Mouse (Mus musculus) midbrain, embryonic 12.5 days (tissue): ENCODE measurements at regions not wholly inside any gene's neighbourhood (a gene's known extent, or its start where the extent isn't known, plus 50 kb on each side); places are given as distances from the start of the nearest gene placed in this dataset.

ENCODE experiments used
- ATAC-seq: fragments of 200-750 bp; cut with Nextera tagmentation; 2 replicates; pipeline ENCODE4 v1.8.0; 2017; ENCODE audit warnings: low read depth, moderate TSS enrichment, moderate library complexity; ENCODE audit not compliant: low FRiP score
- H3K27ac ChIP-seq: fragments of 300-500 bp; sonication (generic); replicated peaks from 2 replicates; pipeline ENCODE4 v1.5.1; 2016; ENCODE audit warnings: mild to moderate bottlenecking
- H3K27me3 ChIP-seq: fragments of 300-500 bp; sonication (generic); 2 replicates; pipeline ENCODE4 v1.6.1; 2016; ENCODE audit warnings: mild to moderate bottlenecking
- H3K36me3 ChIP-seq: fragments of 300-500 bp; sonication (generic); 2 replicates; pipeline ENCODE4 v1.6.1; 2016
- H3K4me1 ChIP-seq: fragments of 300-500 bp; sonication (generic); 2 replicates; pipeline ENCODE4 v1.6.1; 2016
- H3K4me2 ChIP-seq: fragments of 300-500 bp; sonication (generic); replicated peaks from 2 replicates; pipeline ENCODE4 v1.6.1; 2016; ENCODE audit warnings: mild to moderate bottlenecking, moderate library complexity
- H3K4me3 ChIP-seq: fragments of 300-500 bp; sonication (generic); 2 replicates; pipeline ENCODE4 v1.5.1; 2016; ENCODE audit warnings: mild to moderate bottlenecking
- H3K9ac ChIP-seq: fragments of 300-500 bp; sonication (generic); replicated peaks from 2 replicates; pipeline ENCODE4 v1.6.1; 2016; ENCODE audit warnings: mild to moderate bottlenecking, moderate library complexity
- H3K9me3 ChIP-seq: fragments of 300-500 bp; sonication (generic); 2 replicates; pipeline ENCODE4 v1.6.1; 2016; ENCODE audit warnings: mild to moderate bottlenecking
- whole genome bisulfite sequencing: fragments of 180-500 bp; shearing (Covaris S2); methylation state at CpG from one replicate; pipeline ENCODE4 v1.1.7; 2016; 5-methylcytosine and 5-hydroxymethylcytosine counted together

DNA sequence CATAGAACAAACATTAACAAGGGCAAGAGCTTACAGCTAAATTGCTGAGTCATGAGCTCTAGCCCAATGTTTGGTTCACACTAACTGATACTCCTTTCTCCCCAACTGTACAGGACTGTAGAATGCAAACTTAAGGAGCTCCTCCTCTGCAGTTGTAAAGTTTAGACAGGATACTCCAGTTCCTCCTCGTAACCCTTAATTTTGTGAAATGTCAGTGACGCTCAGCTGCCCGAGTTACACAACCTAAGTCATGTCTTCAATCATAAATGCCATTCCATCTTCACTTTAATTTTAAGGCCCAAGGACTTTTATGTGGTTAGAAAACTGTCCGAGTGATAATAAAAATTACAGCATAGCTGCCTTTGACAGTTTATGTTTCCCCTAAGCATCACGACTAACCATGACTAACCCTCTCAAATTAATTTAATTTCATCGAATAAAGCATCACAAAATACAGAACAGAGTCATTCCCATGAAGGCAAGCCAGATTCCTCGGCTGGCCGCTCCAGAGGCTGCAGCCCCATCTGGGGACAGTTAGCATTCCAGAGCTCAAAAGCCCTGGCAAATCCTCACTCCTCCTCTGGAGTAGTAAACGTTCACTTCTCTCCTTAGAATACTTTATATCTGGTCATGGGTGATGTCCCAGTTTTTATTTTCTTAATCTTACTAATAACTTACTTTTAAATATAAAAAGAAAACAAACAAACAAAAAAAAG lies 200.9 kb upstream of the Tll1 start:
- no peak overlapping the region for H3K27ac ChIP-seq
- H3K4me1 ChIP-seq: no peaks in the 10 kb centered on the region

DNA sequence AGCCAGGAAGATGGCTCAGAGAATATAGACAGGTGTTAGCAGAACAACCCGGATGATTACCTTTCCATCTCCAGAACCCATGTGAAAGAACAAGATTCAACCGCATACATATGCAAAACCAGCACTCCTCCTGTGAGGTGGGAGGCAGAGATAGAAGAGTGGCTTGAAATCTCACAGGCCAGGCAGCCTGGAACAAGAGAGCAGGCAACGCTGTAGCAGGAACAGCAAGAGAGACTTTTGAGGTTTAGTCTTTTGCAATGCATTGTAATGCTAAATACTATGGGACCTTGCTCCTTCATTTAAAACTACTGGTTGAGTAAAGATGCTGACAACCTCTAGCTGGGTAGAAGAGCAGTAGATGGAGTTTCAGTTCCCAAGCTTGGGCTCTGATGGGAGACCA lies 193.5 kb upstream of the Tll1 start:
- H3K27ac ChIP-seq: no peak overlapping the region
- H3K4me3 ChIP-seq: no peak overlapping the region
- no peaks in the 10 kb centered on the region for H3K36me3 ChIP-seq
- H3K9me3 ChIP-seq: no peaks in the 10 kb centered on the region
- no peak overlapping the region for H3K4me2 ChIP-seq
- H3K4me1 ChIP-seq: no peaks in the 10 kb centered on the region
- WGBS: 50% methylated on average over 3 of the region's 3 CpGs
- no peak for ATAC-seq
- H3K9ac ChIP-seq: no peak overlapping the region
- H3K27me3 ChIP-seq: no peaks in the 10 kb centered on the region

More for the DNA sequence above, 200.9 kb upstream of the Tll1 start:
- Histone ChIP-seq H3K9ac (no peak overlapping the region), H3K4me2 (no peak overlapping the region), H3K9me3 (no peaks in the 10 kb centered on the region), H3K27me3 (no peaks in the 10 kb centered on the region), H3K36me3 (no peaks in the 10 kb centered on the region), H3K4me3 (no peak overlapping the region)
- 72% methylated on average over 9 of the region's 9 CpGs for WGBS
- no peak for ATAC-seq

DNA sequence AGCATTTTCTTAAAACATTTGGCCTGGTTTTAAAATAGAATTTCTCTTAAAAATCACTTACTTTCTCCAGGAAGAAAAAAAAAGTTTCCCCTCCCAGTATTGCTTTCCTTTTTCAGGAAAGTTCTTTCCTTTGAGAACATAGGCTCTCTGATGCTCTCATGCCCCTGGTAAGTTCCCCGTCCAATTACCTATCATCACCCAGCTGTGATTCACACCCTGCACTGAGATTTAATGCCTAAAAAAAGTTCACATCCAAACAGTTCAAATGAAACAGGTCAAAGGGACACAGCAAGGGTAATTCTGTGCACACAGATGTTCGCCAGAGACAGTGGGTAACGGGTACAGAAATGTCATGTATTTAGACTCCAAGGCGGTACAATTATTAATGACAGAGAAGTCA lies 191.8 kb upstream of the Tll1 start:
- no peak for ATAC-seq
- Histone ChIP-seq H3K27ac (no peak overlapping the region), H3K36me3 (no peaks in the 10 kb centered on the region), H3K9me3 (no peaks in the 10 kb centered on the region), H3K4me1 (no peaks in the 10 kb centered on the region), H3K9ac (no peak overlapping the region), H3K27me3 (no peaks in the 10 kb centered on the region), H3K4me3 (no peak overlapping the region), H3K4me2 (no peak overlapping the region)
- 73% methylated on average over 4 of the region's 4 CpGs for WGBS

DNA sequence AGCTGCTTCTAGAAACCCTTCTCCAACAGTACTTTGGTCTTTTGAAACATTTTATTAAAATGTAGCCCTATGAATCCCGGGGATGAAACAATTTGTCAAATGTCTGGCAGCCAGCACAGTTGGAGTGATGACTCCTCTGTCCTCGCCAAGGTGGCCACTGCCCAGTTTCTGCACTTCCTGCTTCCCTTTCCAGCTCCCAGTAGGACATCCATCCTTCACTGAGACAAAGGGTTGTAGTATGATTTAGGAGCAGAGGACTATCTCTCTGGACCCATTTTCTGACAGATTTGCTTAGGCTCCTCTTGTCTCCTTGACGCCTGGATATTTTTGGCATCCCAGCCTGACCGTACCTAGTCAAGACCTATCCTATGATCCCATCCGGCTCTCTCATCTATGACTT lies 189.7 kb upstream of the Tll1 start:
- no peaks in the 10 kb centered on the region for H3K4me1 ChIP-seq
- no peaks in the 10 kb centered on the region for H3K9me3 ChIP-seq
- no peak overlapping the region for H3K4me2 ChIP-seq
- no peaks in the 10 kb centered on the region for H3K27me3 ChIP-seq
- H3K4me3 ChIP-seq: no peak overlapping the region
- no peak overlapping the region for H3K9ac ChIP-seq
- no peak for ATAC-seq
- H3K36me3 ChIP-seq: no peaks in the 10 kb centered on the region
- no peak overlapping the region for H3K27ac ChIP-seq
- 94% methylated on average over 5 of the region's 5 CpGs for WGBS

DNA sequence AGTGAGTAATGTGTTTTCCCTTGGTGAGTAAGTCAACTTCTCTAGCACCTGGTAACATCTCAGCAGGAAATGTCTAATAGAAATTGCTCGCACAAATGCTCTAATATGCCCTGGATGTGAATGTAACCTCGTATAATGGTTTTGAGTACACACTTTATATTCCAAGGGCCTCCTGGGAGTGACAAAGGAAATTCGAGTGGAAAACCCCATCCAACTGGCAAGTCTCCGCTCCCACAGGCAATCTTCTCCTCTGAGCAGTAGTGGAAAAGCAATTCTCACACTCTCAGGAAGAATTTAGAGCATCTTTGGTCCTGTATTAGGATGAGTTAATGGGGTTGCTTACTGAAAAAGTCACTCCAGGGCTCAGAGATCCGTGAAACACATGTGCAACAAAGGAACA lies 183.4 kb upstream of the Tll1 start:
- Histone ChIP-seq H3K27ac (no peak overlapping the region), H3K4me2 (no peak overlapping the region), H3K4me3 (no peak overlapping the region), H3K27me3 (no peaks in the 10 kb centered on the region), H3K9me3 (no peaks in the 10 kb centered on the region), H3K4me1 (no peaks in the 10 kb centered on the region), H3K36me3 (no peaks in the 10 kb centered on the region), H3K9ac (no peak overlapping the region)
- ATAC-seq: no peak
- 76% methylated on average over 5 of the region's 5 CpGs for WGBS

DNA sequence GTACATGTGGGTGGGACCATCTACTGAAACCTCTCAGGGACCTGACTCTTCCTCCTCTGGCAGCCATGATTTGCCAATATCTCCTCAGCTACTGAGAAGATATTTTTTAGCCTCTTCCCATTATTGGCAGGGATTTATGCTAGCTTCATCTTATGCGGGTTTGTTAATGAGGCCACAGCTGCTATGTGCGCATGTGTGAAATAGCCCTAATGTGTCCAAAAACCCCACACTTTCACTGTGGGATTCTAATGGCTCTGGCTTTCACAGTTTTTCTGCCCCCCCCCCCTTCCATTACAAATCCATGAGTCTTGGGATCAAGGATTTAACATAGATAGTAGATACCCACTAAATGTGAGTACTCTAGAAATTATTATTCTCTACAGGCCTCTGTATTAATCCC lies 182.2 kb upstream of the Tll1 start:
- 89% methylated on average over 2 of the region's 2 CpGs for WGBS
- H3K9me3 ChIP-seq: no peaks in the 10 kb centered on the region
- no peaks in the 10 kb centered on the region for H3K4me1 ChIP-seq
- H3K36me3 ChIP-seq: no peaks in the 10 kb centered on the region
- H3K4me3 ChIP-seq: no peak overlapping the region
- H3K27me3 ChIP-seq: no peaks in the 10 kb centered on the region
- ATAC-seq: no peak
- no peak overlapping the region for H3K4me2 ChIP-seq
- H3K27ac ChIP-seq: no peak overlapping the region
- no peak overlapping the region for H3K9ac ChIP-seq

DNA sequence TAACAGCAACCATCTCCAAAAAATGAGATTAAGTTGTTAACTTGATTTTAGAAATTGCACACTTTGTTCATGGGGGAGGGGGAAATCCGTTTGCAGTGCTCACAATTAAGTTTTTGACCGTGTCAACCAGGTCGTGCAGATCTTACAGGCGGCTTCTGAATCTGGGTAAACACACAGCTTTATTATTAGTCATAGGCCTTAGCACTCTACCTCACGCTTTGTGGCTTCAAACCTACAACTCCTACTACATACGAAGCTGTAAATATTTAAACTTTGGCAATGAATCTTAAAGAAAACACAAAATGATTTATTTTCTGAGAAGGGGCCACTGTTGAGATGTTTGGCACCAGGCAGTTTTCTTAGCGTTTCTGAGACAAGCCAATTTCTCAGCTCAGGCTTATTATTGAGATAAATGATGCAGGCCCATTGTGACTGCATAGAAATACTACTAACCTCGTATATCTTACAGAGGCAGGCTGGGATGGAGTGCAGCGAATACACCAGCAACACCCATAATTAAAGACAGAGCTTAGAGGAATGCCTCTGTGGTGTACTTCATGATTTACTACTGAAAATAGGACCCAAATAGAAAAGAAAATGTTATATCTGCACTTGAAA lies 173.8 kb upstream of the Tll1 start:
- no peak overlapping the region for H3K4me3 ChIP-seq
- WGBS: 86% methylated on average over 9 of the region's 9 CpGs
- no peaks in the 10 kb centered on the region for H3K27me3 ChIP-seq
- no peak for ATAC-seq
- H3K36me3 ChIP-seq: no peaks in the 10 kb centered on the region
- no peaks in the 10 kb centered on the region for H3K9me3 ChIP-seq
- no peak overlapping the region for H3K9ac ChIP-seq
- H3K27ac ChIP-seq: no peak overlapping the region
- no peaks in the 10 kb centered on the region for H3K4me1 ChIP-seq
- no peak overlapping the region for H3K4me2 ChIP-seq

DNA sequence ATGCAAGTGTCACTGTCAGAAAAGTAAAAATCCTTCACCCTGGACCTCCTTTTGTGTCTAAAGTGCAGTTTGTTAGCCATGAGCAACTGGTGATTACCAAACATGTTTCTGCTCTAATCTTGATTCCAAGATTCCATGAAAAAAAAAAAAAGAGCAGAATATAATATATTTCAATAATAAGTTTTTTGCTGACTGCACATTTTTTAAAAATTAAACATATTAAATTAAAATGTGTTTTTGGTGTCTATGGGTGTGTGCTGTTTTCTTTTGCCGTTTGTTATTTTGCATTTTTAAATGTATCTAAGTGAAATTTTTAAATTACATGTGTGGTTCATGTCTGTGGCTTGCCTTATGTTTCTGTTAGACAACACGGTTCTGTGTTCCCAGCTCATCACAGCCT lies 171.8 kb upstream of the Tll1 start:
- Histone ChIP-seq H3K4me1 (no peaks in the 10 kb centered on the region), H3K4me2 (no peak overlapping the region), H3K4me3 (no peak overlapping the region), H3K27ac (no peak overlapping the region), H3K27me3 (no peaks in the 10 kb centered on the region), H3K9ac (no peak overlapping the region), H3K9me3 (no peaks in the 10 kb centered on the region), H3K36me3 (no peaks in the 10 kb centered on the region)
- WGBS: 74% methylated on average over 2 of the region's 2 CpGs
- ATAC-seq: no peak

DNA sequence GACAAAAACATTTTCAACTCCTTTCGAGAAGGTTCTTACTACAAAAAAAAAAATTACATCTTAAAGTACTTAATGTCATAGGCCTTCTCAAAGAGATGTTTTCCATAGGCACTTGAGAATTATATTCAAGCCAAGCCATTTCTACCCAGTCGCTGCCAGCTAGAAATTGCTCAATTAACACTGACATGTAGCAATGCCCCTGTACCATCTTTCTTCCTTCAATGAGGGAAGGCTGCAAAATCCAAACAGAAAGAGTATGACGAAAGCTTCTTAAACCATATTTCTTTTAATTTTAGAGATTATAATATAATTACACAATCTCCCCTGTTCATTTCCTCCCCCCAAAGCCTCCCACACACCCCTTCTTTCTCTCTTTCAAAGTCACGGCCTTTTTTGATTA lies 169.4 kb upstream of the Tll1 start:
- 91% methylated on average over 4 of the region's 4 CpGs for WGBS
- no peak overlapping the region for H3K9ac ChIP-seq
- H3K9me3 ChIP-seq: no peaks in the 10 kb centered on the region
- no peaks in the 10 kb centered on the region for H3K27me3 ChIP-seq
- no peak overlapping the region for H3K27ac ChIP-seq
- no peak overlapping the region for H3K4me2 ChIP-seq
- no peak overlapping the region for H3K4me3 ChIP-seq
- no peaks in the 10 kb centered on the region for H3K36me3 ChIP-seq
- ATAC-seq: no peak
- H3K4me1 ChIP-seq: no peaks in the 10 kb centered on the region

DNA sequence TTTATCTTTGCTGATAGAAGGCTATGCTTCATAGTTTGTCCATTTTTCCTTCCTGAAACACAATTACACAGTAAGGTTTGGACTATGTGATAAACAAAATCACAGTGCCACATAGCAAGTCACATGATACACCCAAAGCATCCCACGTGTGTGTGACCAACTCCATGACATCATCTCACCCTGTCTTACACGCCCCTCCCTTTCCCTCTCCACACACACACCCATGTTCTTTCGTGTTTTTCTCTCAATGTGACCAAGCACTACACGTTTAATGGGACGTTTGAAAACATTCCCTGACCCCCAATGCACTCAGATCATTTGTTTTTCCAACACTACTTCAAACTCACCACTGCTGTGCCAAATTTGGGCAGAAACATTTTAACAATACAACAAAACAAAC lies 168.9 kb upstream of the Tll1 start:
- no peaks in the 10 kb centered on the region for H3K36me3 ChIP-seq
- 77% methylated on average over 5 of the region's 5 CpGs for WGBS
- no peak overlapping the region for H3K4me3 ChIP-seq
- no peak overlapping the region for H3K9ac ChIP-seq
- ATAC-seq: no peak
- no peak overlapping the region for H3K27ac ChIP-seq
- no peaks in the 10 kb centered on the region for H3K4me1 ChIP-seq
- H3K9me3 ChIP-seq: no peaks in the 10 kb centered on the region
- H3K4me2 ChIP-seq: no peak overlapping the region
- no peaks in the 10 kb centered on the region for H3K27me3 ChIP-seq

DNA sequence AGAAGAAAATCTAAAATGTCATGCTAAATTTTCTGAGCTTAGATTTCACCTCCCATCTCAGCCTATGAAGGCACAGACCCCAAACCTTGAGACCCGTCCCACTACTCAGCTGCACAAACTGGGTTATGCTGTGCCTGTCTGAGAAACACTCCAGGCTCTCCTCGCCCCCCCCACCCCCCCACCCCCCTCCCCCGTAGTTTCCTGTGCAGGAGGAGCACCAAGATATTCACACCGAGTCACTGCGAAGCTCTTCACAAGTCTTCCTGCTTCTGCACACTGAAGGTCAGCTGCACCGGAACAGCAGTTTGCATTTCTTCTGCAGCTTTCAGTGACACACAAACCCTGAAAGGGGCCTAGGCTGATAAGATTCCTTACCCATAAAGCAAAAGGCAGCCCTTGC lies 163.9 kb upstream of the Tll1 start:
- no peaks in the 10 kb centered on the region for H3K36me3 ChIP-seq
- no peak overlapping the region for H3K27ac ChIP-seq
- ATAC-seq: no peak
- 46% methylated on average over 6 of the region's 6 CpGs for WGBS
- no peaks in the 10 kb centered on the region for H3K9me3 ChIP-seq
- no peak overlapping the region for H3K4me3 ChIP-seq
- H3K9ac ChIP-seq: no peak overlapping the region
- no peaks in the 10 kb centered on the region for H3K4me1 ChIP-seq
- H3K4me2 ChIP-seq: no peak overlapping the region
- H3K27me3 ChIP-seq: no peaks in the 10 kb centered on the region

DNA sequence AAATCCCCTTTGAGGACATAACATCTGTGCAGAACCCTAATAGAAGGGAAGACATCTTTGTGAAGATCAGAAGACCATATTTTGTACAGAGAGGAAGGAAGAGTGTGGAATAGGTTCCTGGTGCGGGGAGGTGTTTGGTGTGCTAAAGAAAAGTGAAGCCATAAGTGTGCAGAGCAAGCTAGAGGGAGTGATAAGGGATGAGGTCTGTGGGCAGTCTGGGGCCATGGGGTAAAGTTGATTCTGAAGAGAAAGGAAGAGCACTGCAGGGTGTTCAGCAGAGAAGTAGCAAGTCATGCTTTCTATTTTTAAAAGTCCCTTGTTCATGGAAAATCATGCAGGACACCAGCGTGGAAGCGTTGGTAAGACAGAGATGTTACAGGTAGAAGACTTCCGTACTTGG lies 161.8 kb upstream of the Tll1 start:
- Histone ChIP-seq H3K27me3 (no peaks in the 10 kb centered on the region), H3K4me3 (no peak overlapping the region), H3K9ac (no peak overlapping the region), H3K9me3 (no peaks in the 10 kb centered on the region), H3K36me3 (no peaks in the 10 kb centered on the region), H3K27ac (no peak overlapping the region), H3K4me1 (no peaks in the 10 kb centered on the region), H3K4me2 (no peak overlapping the region)
- ATAC-seq: no peak
- WGBS: 94% methylated on average over 4 of the region's 4 CpGs

DNA sequence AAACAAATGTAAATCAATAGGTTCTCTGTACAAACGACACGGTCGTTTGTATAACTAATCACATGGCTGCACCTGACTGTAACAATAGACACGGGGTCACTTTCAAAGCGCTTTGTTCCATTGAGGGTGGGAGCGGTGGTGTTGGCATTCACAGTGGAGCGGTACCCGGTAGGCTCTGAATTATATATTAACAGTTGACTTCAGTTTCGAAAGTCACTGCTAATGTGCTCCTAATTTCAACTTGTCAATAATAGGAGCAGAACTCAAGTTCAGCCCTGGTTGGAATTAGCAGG lies 160.8 kb upstream of the Tll1 start:
- Histone ChIP-seq H3K27ac (no peak overlapping the region), H3K4me2 (no peak overlapping the region), H3K36me3 (no peaks in the 10 kb centered on the region), H3K4me3 (no peak overlapping the region), H3K27me3 (no peaks in the 10 kb centered on the region), H3K9me3 (no peaks in the 10 kb centered on the region), H3K9ac (no peak overlapping the region), H3K4me1 (no peaks in the 10 kb centered on the region)
- ATAC-seq: no peak
- 72% methylated on average over 9 of the region's 9 CpGs for WGBS
